Mouse (Mus musculus): ENCODE data around the gene Zfp524.

The Zfp524 gene

DNA sequence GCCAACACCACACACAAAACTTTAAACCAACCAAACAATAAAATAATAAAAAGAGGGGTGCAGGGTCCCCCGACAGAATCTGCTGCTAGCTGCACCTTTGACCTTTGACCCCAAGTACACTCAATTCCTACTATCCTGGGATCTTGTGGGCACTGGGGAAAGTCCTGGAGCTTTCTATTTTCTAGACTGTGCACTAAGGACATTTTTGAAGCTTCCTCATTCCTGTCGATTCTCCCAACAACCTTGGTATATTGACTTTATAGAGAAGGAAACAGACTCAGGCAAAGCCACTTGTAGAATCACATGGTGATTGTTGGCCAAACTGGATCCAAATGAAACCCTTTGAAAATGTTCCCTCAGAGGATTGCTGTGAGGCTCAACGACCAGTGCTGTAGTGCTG, 1.8 kb downstream of the Zfp524 start:
- DNase-seq (ENCODE audit: low read depth), result no peak

- DNase-seq (ENCODE audit: low read depth), result peak; percentile 26
These were observed 2.7 kb downstream of the Zfp524 start for GRCm38 (mm10) chr7:5016920-5017319.

DNA sequence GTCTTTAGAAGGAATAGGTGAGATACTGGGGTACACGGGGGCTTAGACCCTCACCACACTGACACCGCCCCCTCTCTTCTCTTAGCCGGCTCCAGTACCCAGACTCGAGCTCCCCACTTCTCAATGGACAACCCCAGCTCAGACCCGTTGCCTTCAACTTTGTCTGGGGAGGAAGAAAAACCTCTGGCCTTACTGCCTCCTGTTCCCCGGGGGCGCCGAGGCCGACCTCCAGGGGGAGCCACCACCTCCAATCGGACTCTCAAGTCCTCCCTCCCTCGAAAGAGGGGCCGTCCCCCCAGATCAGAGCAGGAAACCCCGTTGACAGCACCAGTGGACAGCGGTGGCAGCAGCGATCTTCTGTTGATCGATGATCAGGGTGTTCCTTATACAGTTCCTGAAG, 3.1 kb downstream of the Zfp524 start:
- peak; percentile 25 for DNase-seq (ENCODE audit: low read depth)

GRCm38 (mm10) chr7:5017931-5018330, 3.7 kb downstream of the Zfp524 start:
- DNase-seq (ENCODE audit: low read depth), result no peak

DNA sequence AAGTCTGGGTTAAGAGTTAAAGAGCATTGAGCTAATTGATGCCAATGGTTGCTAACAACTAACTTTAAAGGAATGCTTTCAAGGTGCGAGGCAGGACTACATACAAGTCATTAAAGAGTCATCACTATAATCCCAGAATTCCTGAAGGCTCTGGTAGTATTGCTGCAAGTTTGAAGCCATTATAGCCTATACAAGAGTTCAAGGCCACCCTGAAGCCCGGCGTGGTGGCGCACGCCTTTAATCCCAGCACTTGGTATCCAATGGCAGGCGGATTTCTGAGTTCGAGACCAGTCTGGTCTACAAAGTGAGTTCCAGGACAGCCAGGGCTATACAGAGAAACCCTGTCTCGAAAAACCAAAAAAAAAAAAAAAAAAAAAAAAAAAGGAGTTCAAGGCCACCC, 5.4 kb downstream of the Zfp524 start:
- peak; percentile 34 for DNase-seq (ENCODE audit: low read depth)

GRCm38 (mm10) chr7:5020000-5020681, 5.9 kb downstream of the Zfp524 start, which contains the start of the genes Zfp865 and Ccdc106:
Gene Zfp865, plus strand, starts transcription at chr7:5020376.
Gene Ccdc106, plus strand, starts transcription at chr7:5020553.
- peak; percentile 100 for DNase-seq (ENCODE audit: low read depth)

GRCm38 (mm10) chr7:5020685-5021084, 6.5 kb downstream of the Zfp524 start:
- no peak for DNase-seq (ENCODE audit: low read depth)

DNA sequence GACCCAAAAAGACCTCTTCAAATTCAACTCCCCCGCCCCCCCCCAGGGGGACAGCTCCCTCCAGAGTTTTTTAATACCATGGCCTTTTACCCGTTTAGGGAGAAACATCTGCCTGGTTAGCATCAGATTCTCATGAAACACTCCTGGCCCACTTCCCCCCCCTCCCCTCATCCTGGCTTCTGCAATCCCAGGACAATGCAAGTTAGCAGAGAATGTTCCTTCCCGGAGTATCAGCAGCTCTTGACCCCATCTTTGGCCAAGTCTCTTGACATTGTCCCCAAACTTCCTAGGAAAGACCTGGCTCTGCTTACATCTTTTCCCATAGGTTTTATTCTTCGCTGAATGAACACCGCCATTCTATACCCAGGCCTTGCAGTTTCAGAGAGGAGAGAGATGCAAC, 7.0 kb downstream of the Zfp524 start:
- peak; percentile 14 for DNase-seq (ENCODE audit: low read depth)

- DNase-seq (ENCODE audit: low read depth), result no peak
These were observed 15.3 kb downstream of the Zfp524 start for GRCm38 (mm10) chr7:5029543-5029942.

- no peak for DNase-seq (ENCODE audit: low read depth)
These were observed 15.7 kb downstream of the Zfp524 start for GRCm38 (mm10) chr7:5029946-5030345.

GRCm38 (mm10) chr7:5030554-5031275, 16.5 kb downstream of the Zfp524 start:
- no peak for DNase-seq (ENCODE audit: low read depth)

DNA sequence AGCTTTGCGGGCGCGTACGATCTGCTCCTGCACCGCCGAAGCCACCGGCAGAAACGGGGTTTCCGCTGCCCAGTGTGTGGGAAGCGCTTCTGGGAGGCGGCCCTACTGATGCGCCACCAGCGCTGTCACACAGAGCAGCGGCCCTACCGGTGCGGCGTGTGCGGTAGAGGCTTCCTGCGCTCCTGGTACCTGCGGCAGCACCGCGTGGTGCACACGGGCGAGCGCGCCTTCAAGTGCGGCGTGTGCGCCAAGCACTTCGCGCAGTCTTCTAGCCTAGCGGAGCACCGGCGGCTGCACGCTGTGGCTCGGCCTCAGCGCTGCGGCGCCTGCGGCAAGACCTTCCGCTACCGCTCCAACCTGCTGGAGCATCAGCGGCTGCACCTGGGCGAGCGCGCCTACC, 17.3 kb downstream of the Zfp524 start:
- no peak for DNase-seq (ENCODE audit: low read depth)

GRCm38 (mm10) chr7:5033818-5034217, 19.6 kb downstream of the Zfp524 start, which contains the start of gene 4632433K11Rik:
Gene 4632433K11Rik, plus strand, starts transcription at chr7:5034118.
- DNase-seq (ENCODE audit: low read depth), result no peak

- DNase-seq (ENCODE audit: low read depth), result no peak
These were observed 21.4 kb downstream of the Zfp524 start for GRCm38 (mm10) chr7:5035628-5036027.

- DNase-seq (ENCODE audit: low read depth), result no peak
These were observed 21.9 kb downstream of the Zfp524 start for GRCm38 (mm10) chr7:5036136-5036535.

DNA sequence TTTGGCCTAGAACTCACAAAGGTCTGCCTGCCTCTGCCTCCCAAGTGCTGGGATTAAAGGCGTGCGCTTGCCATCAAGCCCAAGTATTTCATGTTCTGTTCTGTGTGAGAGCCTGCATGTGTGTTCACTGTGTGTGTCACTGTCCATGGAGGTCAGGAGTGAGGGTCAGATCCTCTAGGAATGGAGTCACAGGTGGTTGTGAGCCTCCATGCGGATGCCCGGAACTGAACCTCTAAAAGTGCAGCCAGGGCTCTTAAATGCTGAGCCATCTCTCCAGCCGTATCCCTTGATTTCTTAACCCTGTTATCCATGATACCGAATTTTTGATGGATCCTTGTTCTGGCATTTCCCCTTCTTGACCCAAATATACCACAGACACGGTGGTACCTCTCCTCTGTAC, 22.8 kb downstream of the Zfp524 start:
- no peak for DNase-seq (ENCODE audit: low read depth)

DNA sequence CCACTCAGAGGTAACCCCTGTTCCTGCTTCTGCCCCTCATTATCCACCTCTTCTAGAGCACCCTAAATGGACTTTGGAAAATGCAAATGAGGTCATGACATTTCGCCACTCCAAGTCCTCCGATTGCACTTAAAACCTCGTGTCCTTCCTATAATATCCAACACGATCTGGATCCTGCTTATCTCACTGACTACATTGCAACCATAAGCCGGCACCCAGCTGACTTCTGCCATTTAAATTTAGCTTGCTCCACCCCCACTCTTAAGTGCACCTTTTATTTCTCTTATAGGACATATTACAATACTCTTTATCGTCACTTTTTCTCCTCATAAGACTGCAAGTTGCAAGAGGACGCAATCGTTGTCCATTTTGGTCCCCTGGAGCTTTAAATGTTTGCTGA, 23.3 kb downstream of the Zfp524 start:
- no peak for DNase-seq (ENCODE audit: low read depth)

- DNase-seq (ENCODE audit: low read depth), result peak; percentile 96
These were observed 24.0 kb downstream of the Zfp524 start, which contains the start of gene Zfp784 for GRCm38 (mm10) chr7:5038109-5038732. Gene Zfp784, minus strand, starts transcription at chr7:5038446.

DNA sequence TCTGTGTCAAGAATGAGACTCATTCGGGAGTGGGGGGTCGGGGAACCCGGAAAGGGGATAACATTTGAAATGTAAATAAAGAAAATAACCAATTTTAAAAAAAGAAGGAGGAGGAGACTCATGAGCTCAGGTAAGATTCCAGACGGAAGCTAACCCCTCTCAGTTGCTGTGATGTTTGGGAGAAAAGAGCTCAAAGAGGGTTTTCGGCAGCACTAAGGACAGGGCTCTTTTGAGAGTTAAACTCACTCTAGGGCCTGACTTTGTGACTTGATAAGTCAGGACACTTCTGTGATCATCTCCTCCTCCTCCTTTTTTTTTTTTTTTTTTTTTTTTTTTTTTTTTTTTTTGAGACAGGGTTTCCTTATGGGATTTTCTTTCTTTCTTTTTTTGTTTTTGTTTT, 24.7 kb downstream of the Zfp524 start:
- DNase-seq (ENCODE audit: low read depth), result no peak

GRCm38 (mm10) chr7:5044981-5045380, 30.8 kb downstream of the Zfp524 start:
- no peak for DNase-seq (ENCODE audit: low read depth)

- no peak for DNase-seq (ENCODE audit: low read depth)
These were observed 31.9 kb downstream of the Zfp524 start for GRCm38 (mm10) chr7:5046112-5046511.

GRCm38 (mm10) chr7:5047313-5047712, 33.1 kb downstream of the Zfp524 start:
- DNase-seq (ENCODE audit: low read depth), result peak; percentile 78
